Mouse (Mus musculus) stomach, embryonic 14.5 days (tissue): ENCODE measurements at regions not wholly inside any gene's neighbourhood (a gene's known extent, or its start where the extent isn't known, plus 50 kb on each side); places are given as distances from the start of the nearest gene placed in this dataset.
"Not testable (repeated sequence)": the region's sequence is repeated elsewhere in the genome, so short reads cannot be mapped to it uniquely, and the experiment has no call there.

ENCODE experiments used
- ATAC-seq: fragments of 200-750 bp; cut with Nextera tagmentation; 2 replicates; pipeline ENCODE4 v1.8.0; 2017; ENCODE audit warnings: low read depth, moderate TSS enrichment; ENCODE audit not compliant: insufficient number of reproducible peaks, insufficient read depth, low FRiP score
- H3K27ac ChIP-seq: fragments of 300-500 bp; sonication (generic); 2 replicates; pipeline ENCODE4 v1.5.1; 2014; ENCODE audit warnings: mild to moderate bottlenecking, low read length, moderate library complexity, mixed read lengths
- H3K27me3 ChIP-seq: fragments of 300-500 bp; sonication (generic); 2 replicates; pipeline ENCODE4 v1.6.1; 2014; ENCODE audit warnings: low read length, control low read depth, mixed read lengths; ENCODE audit not compliant: control insufficient read depth, insufficient read depth
- H3K36me3 ChIP-seq: fragments of 300-500 bp; sonication (generic); 2 replicates; pipeline ENCODE4 v1.6.1; 2014; ENCODE audit warnings: mild to moderate bottlenecking, control low read depth, low read length, moderate library complexity, mixed read lengths; ENCODE audit not compliant: control insufficient read depth, insufficient read depth
- H3K4me1 ChIP-seq: fragments of 300-500 bp; sonication (generic); 2 replicates; pipeline ENCODE4 v1.6.1; 2014; ENCODE audit warnings: low read length, control low read depth, mixed read lengths; ENCODE audit not compliant: control insufficient read depth, insufficient read depth
- H3K4me2 ChIP-seq: fragments of 300-500 bp; sonication (generic); replicated peaks from 2 replicates; pipeline ENCODE4 v1.6.1; 2014; ENCODE audit warnings: low read depth, low read length, control low read depth
- H3K4me3 ChIP-seq: fragments of 300-500 bp; sonication (generic); 2 replicates; pipeline ENCODE4 v1.5.1; 2014; ENCODE audit warnings: low read depth, low read length, control low read depth
- H3K9ac ChIP-seq: fragments of 300-500 bp; sonication (generic); replicated peaks from 2 replicates; pipeline ENCODE4 v1.6.1; 2014; ENCODE audit warnings: low read depth, mild to moderate bottlenecking, control low read depth, low read length, moderate library complexity, mixed read lengths
- H3K9me3 ChIP-seq: fragments of 300-500 bp; sonication (generic); 2 replicates; pipeline ENCODE4 v1.6.1; 2016; ENCODE audit warnings: low read depth, low read length, control low read depth; ENCODE audit not compliant: control insufficient read depth
- WGBS: fragments of 180-500 bp; shearing (Covaris S2); extraction: QIAGEN DNeasy Blood & Tissue Kit; methylation state at CpG from one replicate; pipeline ENCODE4 v1.1.7; 2014; 5-methylcytosine and 5-hydroxymethylcytosine counted together

GRCm38 (mm10) chr1:79303602-79304001, 136.3 kb downstream of the Scg2 start:
- no peak overlapping the region for H3K4me3 ChIP-seq
- H3K27ac ChIP-seq: no peak overlapping the region
- H3K36me3 ChIP-seq: no peaks in the 10 kb centered on the region
- H3K4me2 ChIP-seq: no peak overlapping the region
- H3K27me3 ChIP-seq: no peaks in the 10 kb centered on the region
- ATAC-seq: no peak
- 51% methylated on average over 2 of the region's 2 CpGs for WGBS
- no peaks in the 10 kb centered on the region for H3K9me3 ChIP-seq
- H3K9ac ChIP-seq: no peak overlapping the region
- H3K4me1 ChIP-seq: no peaks in the 10 kb centered on the region

GRCm38 (mm10) chr1:79299639-79300038, 140.3 kb downstream of the Scg2 start:
- H3K27me3 ChIP-seq: no peaks in the 10 kb centered on the region
- no peak overlapping the region for H3K9ac ChIP-seq
- 31% methylated on average over 2 of the region's 2 CpGs for WGBS
- H3K4me1 ChIP-seq: no peaks in the 10 kb centered on the region
- ATAC-seq: no peak
- no peak overlapping the region for H3K27ac ChIP-seq
- H3K4me3 ChIP-seq: no peak overlapping the region
- H3K9me3 ChIP-seq: no peaks in the 10 kb centered on the region
- H3K4me2 ChIP-seq: no peak overlapping the region
- no peaks in the 10 kb centered on the region for H3K36me3 ChIP-seq

DNA sequence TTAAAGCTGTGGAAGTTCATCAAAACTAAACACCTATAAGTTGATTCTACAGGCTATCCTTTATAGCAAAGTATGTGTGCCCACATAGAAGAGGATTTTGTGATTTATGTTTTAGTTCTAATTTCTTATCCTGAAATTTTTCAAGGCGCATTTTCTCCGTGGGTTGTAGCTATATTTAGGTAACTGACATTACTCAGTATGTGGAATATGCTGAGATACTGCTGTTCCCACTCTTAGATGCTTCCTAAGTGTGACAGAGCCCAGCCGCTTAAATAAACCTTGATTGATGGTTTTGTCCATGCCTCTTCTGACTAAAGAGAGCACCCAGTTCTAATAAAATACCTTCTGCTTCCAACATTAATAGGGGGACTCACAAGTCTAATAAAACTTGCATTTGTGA, 180.2 kb downstream of the Scg2 start:
- no peak overlapping the region for H3K9ac ChIP-seq
- WGBS: 50% methylated on average over 3 of the region's 3 CpGs
- H3K27ac ChIP-seq: no peak overlapping the region
- H3K36me3 ChIP-seq: no peaks in the 10 kb centered on the region
- ATAC-seq: no peak
- no peaks in the 10 kb centered on the region for H3K4me1 ChIP-seq
- H3K9me3 ChIP-seq: no peaks in the 10 kb centered on the region
- no peak overlapping the region for H3K4me2 ChIP-seq
- H3K27me3 ChIP-seq: no peaks in the 10 kb centered on the region
- H3K4me3 ChIP-seq: no peak overlapping the region

DNA sequence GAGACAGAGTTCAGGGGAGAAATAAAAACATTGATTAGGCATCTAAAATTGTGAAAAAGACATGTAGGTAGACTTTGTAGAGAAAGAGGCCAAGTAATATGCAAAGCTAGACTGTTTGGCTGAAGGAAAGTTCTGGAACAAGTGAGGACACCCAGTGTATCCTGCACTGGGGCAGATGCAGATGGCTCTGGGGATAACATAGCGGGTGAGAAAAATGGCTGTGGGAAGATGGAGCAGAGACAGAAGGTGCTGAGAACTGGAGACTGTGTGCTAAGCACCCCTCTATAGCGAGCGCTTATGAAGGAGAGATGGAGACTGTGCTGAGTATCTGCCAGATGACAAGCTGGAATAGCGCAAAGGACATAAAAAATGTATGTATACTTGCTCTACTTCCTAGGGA, 226.9 kb downstream of the Scg2 start:
- Histone ChIP-seq H3K4me3 (no peak overlapping the region), H3K4me2 (no peak overlapping the region), H3K9me3 (no peaks in the 10 kb centered on the region), H3K36me3 (no peaks in the 10 kb centered on the region), H3K9ac (no peak overlapping the region), H3K4me1 (no peaks in the 10 kb centered on the region), H3K27me3 (no peaks in the 10 kb centered on the region), H3K27ac (no peak overlapping the region)
- 97% methylated on average over 4 of the region's 4 CpGs for WGBS
- ATAC-seq: no peak

DNA sequence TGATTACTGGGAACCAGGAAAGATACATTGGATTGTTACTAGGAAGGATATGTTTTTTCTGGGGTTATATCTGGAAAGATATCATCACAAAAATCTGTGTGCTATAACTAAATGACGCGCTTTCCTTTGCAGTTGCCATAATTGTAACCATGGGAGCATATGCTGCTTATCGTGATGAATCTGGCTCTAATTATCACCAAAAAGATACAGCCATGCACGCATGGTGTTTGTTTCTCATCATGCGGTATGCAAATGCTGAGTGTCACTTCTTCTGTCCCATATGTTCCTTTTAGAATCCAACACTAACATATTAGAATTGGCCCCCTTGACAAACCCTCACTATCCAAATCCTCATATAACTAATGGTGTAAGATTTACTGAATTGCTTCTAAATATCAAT, 227.4 kb downstream of the Scg2 start:
- WGBS: 97% methylated on average over 5 of the region's 5 CpGs
- H3K27ac ChIP-seq: no peak overlapping the region

GRCm38 (mm10) chr1:79211981-79212380, 227.9 kb downstream of the Scg2 start:
- not testable (repeated sequence) for H3K27ac ChIP-seq, H3K4me3 ChIP-seq, H3K36me3 ChIP-seq, ATAC-seq, H3K9ac ChIP-seq, H3K9me3 ChIP-seq, H3K27me3 ChIP-seq, H3K4me1 ChIP-seq, H3K4me2 ChIP-seq
- 56% methylated on average over 1 of the region's 1 CpGs for WGBS

More for the DNA sequence above, 227.4 kb downstream of the Scg2 start:
- no peaks in the 10 kb centered on the region for H3K4me1 ChIP-seq
- no peak overlapping the region for H3K9ac ChIP-seq
- ATAC-seq: no peak
- no peaks in the 10 kb centered on the region for H3K9me3 ChIP-seq
- no peaks in the 10 kb centered on the region for H3K36me3 ChIP-seq
- no peaks in the 10 kb centered on the region for H3K27me3 ChIP-seq
- H3K4me2 ChIP-seq: no peak overlapping the region
- H3K4me3 ChIP-seq: no peak overlapping the region

- Histone ChIP-seq H3K9ac (no peak overlapping the region), H3K36me3 (no peaks in the 10 kb centered on the region), H3K4me2 (no peak overlapping the region), H3K4me1 (no peaks in the 10 kb centered on the region), H3K27ac (no peak overlapping the region), H3K9me3 (no peaks in the 10 kb centered on the region), H3K27me3 (no peaks in the 10 kb centered on the region), H3K4me3 (no peak overlapping the region)
- ATAC-seq: no peak
- WGBS: 64% methylated on average over 1 of the region's 1 CpGs
Observed at GRCm38 (mm10) chr1:79207207-79207606, 232.7 kb downstream of the Scg2 start.

GRCm38 (mm10) chr1:79197682-79198081, 242.2 kb downstream of the Scg2 start:
- no peaks in the 10 kb centered on the region for H3K36me3 ChIP-seq
- no peak overlapping the region for H3K27ac ChIP-seq
- no peaks in the 10 kb centered on the region for H3K4me1 ChIP-seq
- 88% methylated on average over 3 of the region's 3 CpGs for WGBS
- H3K9me3 ChIP-seq: no peaks in the 10 kb centered on the region
- no peak for ATAC-seq
- H3K4me2 ChIP-seq: no peak overlapping the region
- H3K27me3 ChIP-seq: no peaks in the 10 kb centered on the region
- H3K9ac ChIP-seq: no peak overlapping the region
- H3K4me3 ChIP-seq: no peak overlapping the region

DNA sequence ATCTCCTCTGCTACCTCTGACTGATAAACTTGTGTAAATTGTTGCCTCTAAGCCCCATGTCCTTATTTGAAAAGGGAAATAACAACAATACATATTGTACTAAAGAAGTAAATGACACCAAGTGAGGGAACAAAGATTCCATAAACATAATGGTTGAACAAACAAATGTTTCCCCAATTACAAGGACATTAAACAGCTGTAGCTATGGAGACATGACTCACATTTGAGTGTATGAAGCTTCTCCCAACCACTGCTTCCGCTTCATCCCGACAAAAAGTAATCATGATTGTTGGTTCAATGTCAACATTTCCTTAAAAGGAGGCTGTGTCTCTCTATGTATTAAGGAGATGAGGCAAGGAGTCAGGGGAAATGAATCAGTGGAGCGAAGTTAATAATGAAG, 248.9 kb downstream of the Scg2 start:
- ATAC-seq: no peak
- no peak overlapping the region for H3K27ac ChIP-seq
- H3K4me2 ChIP-seq: no peak overlapping the region
- WGBS: 58% methylated on average over 3 of the region's 3 CpGs
- no peak overlapping the region for H3K9ac ChIP-seq
- no peaks in the 10 kb centered on the region for H3K9me3 ChIP-seq
- H3K4me3 ChIP-seq: no peak overlapping the region
- no peaks in the 10 kb centered on the region for H3K4me1 ChIP-seq
- no peaks in the 10 kb centered on the region for H3K36me3 ChIP-seq
- H3K27me3 ChIP-seq: no peaks in the 10 kb centered on the region
